Mouse (Mus musculus) embryo, embryonic 11 days (tissue): Measurements from ENCODE around the gene Itgav.
A peak's percentile ranks its signal among the peaks of the same experiment; 100 is the strongest.

Experiments
- DNase-seq: peaks from one replicate; pipeline ENCODE4 v3.0.0-alpha.2; 2015

The Itgav gene

GRCm38 (mm10) chr2:83828895-83829539 is 104.8 kb downstream of the Itgav start:
- DNase-seq, result no peak

- no peak for DNase-seq
These were observed 108.7 kb downstream of the Itgav start for GRCm38 (mm10) chr2:83832903-83833302.

DNA sequence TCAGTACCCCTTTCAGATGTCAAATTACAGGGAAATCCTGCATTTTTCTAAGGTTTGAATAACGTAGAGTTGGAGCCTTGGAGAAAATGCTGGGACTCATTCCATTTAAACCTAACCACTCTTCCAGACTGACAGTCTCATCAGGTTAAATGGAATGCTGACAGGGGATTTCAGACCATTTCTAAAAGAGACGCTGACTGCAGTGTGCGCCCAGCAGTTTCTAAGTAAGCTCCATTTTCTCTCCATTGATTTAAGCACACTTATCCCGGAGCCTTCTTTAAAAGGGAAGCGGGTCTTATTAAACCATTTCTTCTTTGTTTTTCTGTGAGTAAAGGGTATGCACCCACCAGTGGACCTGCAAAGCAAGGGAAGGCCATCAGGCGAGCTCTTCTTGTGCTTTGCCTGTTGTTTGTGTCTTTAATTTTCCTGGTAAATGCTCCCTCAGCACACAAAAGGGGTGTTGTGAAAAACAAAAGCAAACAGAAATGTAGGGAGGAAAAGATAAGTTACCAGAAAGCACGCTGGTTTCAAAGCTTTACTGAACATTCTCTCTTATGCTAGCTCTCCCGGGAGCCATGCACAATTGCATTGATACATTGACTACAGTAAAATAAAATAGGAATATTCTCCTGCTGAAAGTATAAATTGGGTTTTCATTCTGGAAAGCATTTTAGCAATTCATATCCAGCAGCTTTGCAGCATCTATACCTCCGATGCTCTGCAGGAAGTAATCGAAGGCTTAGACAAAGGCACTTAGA is 111.3 kb downstream of the Itgav start:
- DNase-seq, result no peak

- no peak for DNase-seq
These were observed 124.3 kb downstream of the Itgav start for GRCm38 (mm10) chr2:83848495-83848894.

DNA sequence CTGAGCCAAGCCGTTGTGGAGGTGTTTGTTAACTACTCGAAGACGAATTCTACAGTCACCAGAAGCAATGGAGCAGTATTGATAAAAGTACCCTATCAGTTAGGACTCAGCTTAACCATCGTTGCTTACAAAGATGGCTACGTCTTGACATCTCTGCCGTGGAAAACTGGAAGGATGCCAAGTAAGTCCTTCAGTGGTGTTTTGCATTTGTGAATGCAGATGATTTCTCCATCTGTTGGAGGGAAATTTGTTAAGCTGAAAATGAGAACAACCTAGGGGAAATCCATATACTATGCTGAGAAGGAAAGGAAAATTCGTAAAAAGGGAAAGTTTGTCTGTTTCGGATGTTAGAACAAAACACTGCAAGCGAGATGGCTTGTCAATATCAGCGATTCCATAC is 129.2 kb downstream of the Itgav start:
- no peak for DNase-seq

DNA sequence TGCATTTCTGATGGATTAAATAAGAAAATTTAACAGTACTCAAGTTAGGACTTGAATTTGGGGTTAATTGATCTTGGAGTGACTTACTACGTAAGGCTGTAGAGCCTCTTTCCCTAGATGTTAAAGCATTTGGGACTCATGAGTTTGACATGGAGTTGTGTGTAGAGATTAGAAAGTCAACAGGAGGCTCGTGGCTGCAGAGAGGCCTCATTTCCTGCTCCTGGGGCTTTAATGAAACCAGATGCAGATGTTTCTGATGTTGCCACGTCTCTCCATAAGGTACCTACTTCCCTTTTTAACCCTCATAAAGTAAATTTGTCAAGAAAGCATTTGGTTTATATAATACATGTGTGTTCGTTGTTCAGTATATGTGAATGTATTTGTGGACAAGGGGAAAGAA is 132.0 kb downstream of the Itgav start:
- peak; percentile 26 for DNase-seq
